Mouse (Mus musculus): Measurements from ENCODE around the gene Selenon. TPM values are rescaled to one million over a fixed set of nuclear protein-coding genes. Genes with fewer than 3 reads are reported as not detected.

The Selenon gene
- polyA plus RNA-seq (2012; rRNA removed), result 25.8 and 33.1 TPM in 2 replicates

DNA sequence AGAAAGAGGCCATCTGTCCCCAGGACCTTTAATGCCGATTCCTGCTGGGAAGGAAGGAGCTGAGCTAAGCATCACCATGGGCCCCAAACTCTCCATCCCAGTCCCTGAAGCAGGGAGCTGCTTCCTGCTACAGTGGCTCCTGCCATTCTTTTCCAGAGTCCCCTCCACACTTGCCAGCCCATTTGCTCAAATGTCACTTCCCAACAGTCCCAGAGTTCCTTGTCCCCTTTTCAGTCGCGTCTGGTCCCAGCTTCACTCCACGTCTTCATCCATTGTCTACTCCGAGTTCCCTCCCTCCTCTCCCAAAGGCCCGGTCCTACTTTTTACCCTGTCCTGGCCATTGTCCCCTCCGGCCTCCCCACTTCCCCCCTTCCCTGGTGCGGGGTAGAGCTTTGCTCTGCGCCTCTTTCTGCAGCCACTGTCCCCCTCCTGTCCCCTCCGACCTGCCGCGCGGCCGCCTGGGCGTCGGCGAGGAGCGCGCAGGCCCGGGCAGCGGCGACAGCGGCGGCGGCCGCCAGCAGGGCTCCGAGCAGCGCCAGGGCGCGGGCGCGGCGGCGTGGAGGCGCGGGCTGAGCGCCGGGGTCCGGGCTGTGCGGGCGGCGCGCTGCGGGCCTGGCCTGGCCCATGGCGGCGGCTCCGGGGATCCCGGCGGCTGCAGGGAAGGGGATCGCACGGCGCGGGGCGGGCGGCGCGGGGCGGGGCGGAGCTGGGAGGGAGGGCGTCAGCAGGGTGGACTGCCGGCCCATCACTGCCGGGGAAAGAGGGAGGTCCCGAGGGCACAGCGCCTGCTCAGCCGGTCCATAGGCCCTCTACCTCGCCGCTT, at the start of gene Selenon:
TSS of gene Selenon (minus strand) at position 673 of the 823 bp plus-strand sequence.
- peak; percentile 69 for DNase-seq (ENCODE audit: low spot score)

DNA sequence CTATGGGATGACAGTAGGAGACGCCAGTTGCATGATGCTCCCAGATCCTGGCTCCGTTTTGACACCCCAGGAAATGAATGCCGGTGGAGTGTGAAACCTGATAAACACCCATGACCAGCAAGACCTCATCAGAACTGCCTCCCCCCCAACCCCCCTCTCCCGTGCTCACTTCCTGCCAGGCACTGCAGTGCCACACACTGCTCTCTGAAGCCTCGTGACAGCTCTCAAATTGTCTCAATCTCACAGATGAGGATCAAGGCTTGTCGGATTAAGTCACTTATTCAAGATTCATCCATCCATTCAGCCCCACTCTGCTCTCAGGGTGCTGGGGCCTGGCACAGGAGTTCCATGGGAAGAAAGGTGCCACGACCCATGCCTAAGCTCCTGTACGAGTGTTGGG, 49.4 kb upstream of the Selenon start:
- no peak for DNase-seq (ENCODE audit: low spot score)

DNA sequence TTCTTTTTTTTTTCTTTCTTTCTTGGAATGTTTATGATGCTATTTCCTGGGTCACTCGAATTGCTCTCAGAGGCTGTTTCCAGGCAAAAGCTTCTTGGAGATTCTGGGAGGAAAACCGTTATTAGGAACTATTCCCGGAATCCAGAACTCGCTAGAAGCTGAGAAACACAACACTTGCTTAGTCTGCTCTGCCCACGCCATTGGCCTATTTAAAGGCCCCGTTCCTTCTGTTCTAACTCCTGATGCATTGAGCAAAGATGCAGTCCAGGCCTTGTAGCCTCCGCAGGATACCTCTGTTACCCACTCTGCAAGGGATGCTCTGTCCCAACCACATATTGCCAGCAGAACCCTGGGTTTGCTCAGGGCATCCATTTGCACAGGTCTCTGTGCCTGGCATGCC, 48.8 kb upstream of the Selenon start:
- no peak for DNase-seq (ENCODE audit: low spot score)

- no peak for DNase-seq (ENCODE audit: low spot score)
Measured at GRCm38 (mm10) chr4:134600060-134600459, 48.1 kb upstream of the Selenon start.

GRCm38 (mm10) chr4:134596816-134597692, 45.1 kb upstream of the Selenon start:
- DNase-seq (ENCODE audit: low spot score), result no peak

DNA sequence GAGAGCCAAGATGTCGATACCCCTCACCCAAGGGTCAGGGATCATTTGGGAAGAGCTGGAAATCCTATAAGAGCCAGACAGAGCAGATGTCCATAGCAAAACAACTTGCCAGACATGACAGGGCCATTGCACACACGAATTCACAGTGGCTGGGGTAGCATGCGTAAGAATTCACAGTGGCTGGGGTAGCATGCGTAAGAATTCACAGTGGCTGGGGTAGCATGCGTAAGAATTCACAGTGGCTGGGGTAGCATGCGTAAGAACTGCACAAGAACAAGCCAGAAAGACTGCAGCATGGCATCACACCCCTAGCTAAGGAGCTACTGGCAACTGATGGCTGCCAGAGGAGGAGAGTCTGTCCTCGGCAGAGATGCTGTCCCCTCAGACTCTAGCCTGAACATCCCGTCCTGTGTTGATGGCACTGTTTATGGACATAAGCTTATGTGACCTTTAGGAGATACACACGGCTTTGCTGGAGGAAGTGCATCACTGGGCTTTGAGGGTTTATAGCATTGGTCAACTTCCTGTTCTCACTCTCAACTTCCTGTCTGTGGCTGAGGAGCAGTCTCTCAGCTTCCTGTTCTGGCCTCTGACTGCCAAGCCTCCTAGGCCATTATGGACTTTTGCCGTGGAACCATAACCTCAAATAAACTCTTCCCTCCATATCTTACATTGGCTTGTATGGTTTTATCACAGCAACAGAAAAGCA, 42.9 kb upstream of the Selenon start:
- DNase-seq (ENCODE audit: low spot score), result no peak

DNA sequence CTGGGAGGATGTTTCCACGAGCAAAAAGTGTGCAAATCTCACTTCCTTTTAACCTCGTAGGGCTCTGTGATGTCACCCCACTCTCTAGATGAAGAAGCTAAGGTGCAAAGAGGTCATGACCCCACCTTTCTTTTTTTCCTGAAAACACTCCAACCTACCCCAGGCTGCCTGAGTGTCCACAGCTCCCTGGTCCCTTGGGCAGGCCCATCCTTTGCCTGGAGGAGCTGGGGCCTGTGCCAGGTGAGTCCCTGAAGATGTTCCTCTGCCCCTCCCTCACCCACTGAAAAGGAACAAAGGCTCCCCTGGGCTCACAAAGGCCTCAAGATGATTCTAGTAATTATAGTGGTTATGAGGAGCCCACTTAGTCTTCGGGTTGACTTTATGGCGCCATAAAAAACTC, 40.5 kb upstream of the Selenon start:
- DNase-seq (ENCODE audit: low spot score), result no peak

DNA sequence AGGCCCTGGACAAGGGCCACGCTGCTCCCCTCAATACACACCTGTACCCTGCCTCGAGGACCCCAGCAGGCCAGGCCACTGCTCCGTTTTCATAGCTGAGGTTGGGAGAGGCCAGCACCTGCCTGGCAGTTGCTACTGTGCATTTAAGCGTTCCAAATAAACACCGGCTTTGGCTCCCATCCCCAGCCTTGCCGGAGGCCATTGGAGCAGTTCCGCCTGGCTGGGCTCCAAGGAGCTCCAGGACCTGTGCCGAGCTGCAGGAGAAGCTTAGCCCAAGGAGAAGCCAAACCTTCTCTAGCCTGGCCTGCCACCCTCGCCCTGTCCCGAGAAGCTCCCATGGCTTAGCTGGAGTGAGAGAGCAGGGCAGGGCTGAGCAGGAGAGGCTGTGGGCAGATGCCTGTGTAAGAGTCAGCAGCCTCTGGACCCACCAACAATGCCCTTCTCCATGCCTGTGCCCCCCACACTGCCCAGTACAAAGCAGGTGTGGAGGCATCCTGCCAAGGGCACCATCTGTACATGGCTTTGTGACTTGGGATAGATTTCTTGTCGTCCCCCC, 39.6 kb upstream of the Selenon start:
- DNase-seq (ENCODE audit: low spot score), result peak; percentile 35

- DNase-seq (ENCODE audit: low spot score), result no peak
Measured at GRCm38 (mm10) chr4:134590227-134590926, 38.4 kb upstream of the Selenon start.

DNA sequence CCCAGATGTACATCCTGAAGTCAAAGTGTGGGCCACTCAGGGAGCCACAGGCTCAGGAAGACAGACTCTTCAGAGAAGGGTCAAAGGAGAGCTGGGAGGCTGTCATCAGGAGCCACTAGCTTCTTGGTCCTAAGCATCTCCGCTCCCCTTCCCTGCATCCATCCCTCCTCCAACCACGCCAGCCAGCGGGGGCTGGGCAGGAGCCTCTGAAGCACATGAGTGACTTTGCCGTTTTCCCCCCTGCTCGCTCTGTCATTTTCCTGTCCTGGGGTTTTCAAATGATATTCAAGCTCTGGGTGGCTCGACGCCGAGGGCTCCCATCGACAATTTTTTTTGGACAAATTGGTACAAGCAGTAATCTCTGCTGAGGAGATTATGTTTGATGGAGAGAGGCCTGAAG, 37.8 kb upstream of the Selenon start:
- no peak for DNase-seq (ENCODE audit: low spot score)

GRCm38 (mm10) chr4:134588951-134589350, 37.0 kb upstream of the Selenon start:
- DNase-seq (ENCODE audit: low spot score), result no peak

- no peak for DNase-seq (ENCODE audit: low spot score)
Measured at GRCm38 (mm10) chr4:134588287-134588686, 36.3 kb upstream of the Selenon start.

GRCm38 (mm10) chr4:134587636-134588197, 35.8 kb upstream of the Selenon start:
- DNase-seq (ENCODE audit: low spot score), result no peak

DNA sequence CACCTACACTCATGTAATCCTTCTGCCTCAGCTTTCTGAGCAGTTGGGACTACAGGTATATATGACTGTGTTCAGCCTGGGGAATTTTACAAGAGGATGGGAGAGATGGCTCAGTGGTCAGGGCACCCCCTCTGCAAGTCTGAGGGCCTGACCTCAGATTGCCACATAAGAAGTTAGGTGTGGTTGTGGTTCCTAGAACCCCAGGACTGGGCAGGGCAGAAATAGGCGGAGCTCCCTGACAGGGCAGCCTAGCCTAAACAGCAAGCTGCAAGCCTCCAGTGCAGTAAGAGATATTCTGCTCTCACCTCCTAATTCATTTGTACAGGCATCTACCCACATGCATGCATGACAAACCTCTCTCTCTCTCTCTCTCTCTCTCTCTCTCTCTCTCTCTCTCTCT, 34.7 kb upstream of the Selenon start:
- DNase-seq (ENCODE audit: low spot score), result no peak

GRCm38 (mm10) chr4:134586126-134586525, 34.2 kb upstream of the Selenon start:
- DNase-seq (ENCODE audit: low spot score), result no peak

- DNase-seq (ENCODE audit: low spot score), result no peak
Measured at GRCm38 (mm10) chr4:134583513-134583912, 31.5 kb upstream of the Selenon start.

- no peak for DNase-seq (ENCODE audit: low spot score)
Measured at GRCm38 (mm10) chr4:134581365-134581764, 29.4 kb upstream of the Selenon start.

DNA sequence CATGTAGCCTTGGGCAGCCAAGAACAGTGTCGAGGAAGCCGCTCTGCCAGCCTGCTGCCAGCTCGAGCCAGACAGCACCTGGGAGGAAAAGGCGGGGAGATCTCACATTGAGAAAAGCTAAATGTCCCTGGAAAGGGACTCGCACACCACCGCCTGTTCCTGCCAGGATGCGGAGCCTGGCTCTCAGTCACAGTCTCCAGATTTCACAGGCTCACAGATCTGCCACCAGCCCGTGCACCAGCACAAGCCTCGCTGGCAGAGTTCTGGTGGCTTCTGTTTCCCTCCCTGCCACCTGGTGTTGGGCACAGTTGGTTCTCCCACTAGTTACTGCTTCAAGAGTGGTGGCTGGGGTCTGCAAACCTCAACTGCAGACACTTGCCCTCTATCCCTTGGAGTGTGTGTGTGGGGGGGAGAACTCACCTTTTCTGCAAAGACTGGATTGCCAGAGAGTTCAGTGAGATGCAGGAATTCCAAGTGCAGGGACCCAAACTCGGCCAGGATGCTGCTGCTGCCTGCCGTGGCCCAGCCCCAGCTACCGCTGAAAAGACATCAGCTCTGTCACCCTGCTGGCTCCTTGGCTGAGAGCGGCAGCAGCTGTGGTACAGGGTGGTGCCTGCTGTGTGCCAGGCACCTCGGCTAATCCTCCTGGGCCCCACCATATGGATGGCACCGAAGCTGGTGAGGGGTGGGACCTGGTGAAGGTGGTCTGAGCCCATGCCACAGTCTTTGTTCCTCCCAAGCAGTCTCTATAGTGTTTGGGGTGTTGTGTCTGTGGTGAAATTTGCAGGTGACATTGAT, 28.6 kb upstream of the Selenon start:
- DNase-seq (ENCODE audit: low spot score), result no peak

- no peak for DNase-seq (ENCODE audit: low spot score)
Measured at GRCm38 (mm10) chr4:134579620-134580019, 27.7 kb upstream of the Selenon start.

DNA sequence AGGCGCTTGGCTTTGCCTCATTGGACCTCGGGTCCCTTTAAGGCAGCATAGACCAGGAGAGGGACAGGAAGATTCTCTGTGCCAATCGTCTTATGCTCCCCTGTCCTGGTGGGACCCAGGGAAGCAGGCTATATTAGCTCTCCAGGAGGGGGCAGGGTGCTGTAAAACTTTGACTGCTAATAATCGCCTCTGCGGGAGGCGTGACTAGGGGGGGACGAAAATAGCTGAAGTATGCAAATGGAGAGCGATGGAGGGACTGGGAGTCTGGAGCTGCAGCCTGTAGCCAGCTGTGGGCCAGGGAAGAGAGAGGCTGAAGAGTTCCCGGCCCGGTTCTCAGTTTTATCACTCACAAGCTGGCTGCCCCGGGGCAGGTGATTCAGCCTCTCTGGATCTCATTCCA, 27.2 kb upstream of the Selenon start:
- DNase-seq (ENCODE audit: low spot score), result no peak

Data from urinary bladder, adult 2 months (tissue).